ENCODE assay signal across 10 mouse cellular contexts in the genomic region with DNA sequence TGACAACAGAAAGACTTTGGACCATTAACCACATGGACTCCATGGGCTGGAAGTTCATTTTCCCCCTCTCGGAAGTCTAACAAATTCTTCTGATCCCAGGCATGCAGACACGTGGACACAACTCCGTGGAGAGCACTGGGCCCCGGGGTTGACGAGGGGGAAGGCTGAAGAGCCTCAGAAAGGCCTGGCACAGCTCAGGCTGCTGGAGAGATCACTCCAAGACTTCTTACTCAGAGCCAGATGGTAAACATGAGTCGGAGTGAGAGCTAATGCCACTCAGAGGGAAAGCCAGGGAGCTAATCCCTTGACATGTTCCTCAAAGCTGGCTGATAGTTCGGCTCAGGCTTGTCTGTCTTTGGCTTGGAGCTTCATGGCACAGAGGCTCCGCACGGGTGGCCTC. TPM values are rescaled to one million over a fixed set of nuclear protein-coding genes. Genes with fewer than 3 reads are reported as not detected.
A peak's percentile ranks its signal among the peaks of the same experiment; 100 is the strongest.
DNase-seq lines count a peak whose midpoint lies in the region; ATAC-seq lines count a peak whose summit lies in the region.
"Had no signal": no experiment of that assay in that cellular context is flagged by ENCODE, and none has a peak within 500 bp of the region (broad histone marks: within the 10 kb centered on the region; RNA-seq: fewer than 3 reads in every experiment).

No protein-coding gene starts in this region.

- no peak overlapping the region for H3K9ac ChIP-seq in limb, embryonic 15.5 days
- H3K9ac ChIP-seq: heart, embryonic 12.5 days; limb, embryonic 12.5 days had no signal

- peak; percentile 16 for DNase-seq in kidney, adult 9 months
- DNase-seq in kidney, adult 11 months, result no peak
- DNase-seq in cerebellum, postnatal 14 days, result peak; percentile 26 to 33
- DNase-seq in retina, postnatal 1 day, result peak; percentile 79
- DNase-seq in embryo, embryonic 9.5 days (ENCODE audit: extremely low spot score), result no peak
- DNase-seq in spleen, postnatal 14 days (ENCODE audit: low spot score in 2 of 2), result no peak
- no peak for DNase-seq in kidney, postnatal 14 days

- ATAC-seq in limb, embryonic 15.5 days (ENCODE audit: insufficient number of reproducible peaks, low FRiP score, low TSS enrichment, low read depth), result 0 out of 2 replicates have a peak, but pooled peaks have one; percentile 42

- H3K27me3 ChIP-seq in limb, embryonic 15.5 days, result peaks cover 14% of the 10 kb centered on the region

- 31% methylated on average over 9 of the region's 9 CpGs for WGBS in limb, embryonic 15.5 days

- peaks cover 5% of the 10 kb centered on the region; the same call in 1 of the 2 replicates for H3K36me3 ChIP-seq in limb, embryonic 15.5 days

- peaks cover 21% of the 10 kb centered on the region for H3K4me1 ChIP-seq in limb, embryonic 15.5 days

- H3K4me3 ChIP-seq in limb, embryonic 15.5 days, result no peak overlapping the region
- H3K4me3 ChIP-seq: heart, embryonic 12.5 days; limb, embryonic 12.5 days had no signal

- H3K9me3 ChIP-seq in limb, embryonic 15.5 days, result no peaks in the 10 kb centered on the region
- H3K9me3 ChIP-seq: limb, embryonic 12.5 days had no signal

- peak overlapping the region; percentile 20; the same call in 1 of the 2 replicates for H3K4me2 ChIP-seq in limb, embryonic 15.5 days
- H3K4me2 ChIP-seq: limb, embryonic 12.5 days had no signal

- peak overlapping the region; percentile 54 for H3K27ac ChIP-seq in limb, embryonic 15.5 days
- H3K27ac ChIP-seq: limb, embryonic 12.5 days had no signal

RNA-seq across cellular contexts. Expression of a gene that starts 14.0 kb away (rescaled TPM):
- not detected in 2 replicates for polyA plus RNA-seq in limb, embryonic 15.5 days (2015; fragmentation: Nextera tagmentation; extraction: Ambion mirVana)
- polyA plus RNA-seq: heart, embryonic 12.5 days; limb, embryonic 12.5 days had no signal

RNA-seq across cellular contexts. Expression of a gene that starts 24.7 kb away (rescaled TPM):
- 0.12 TPM in 1 of 2 replicates, not detected in the other for polyA plus RNA-seq in limb, embryonic 15.5 days (2015; fragmentation: Nextera tagmentation; extraction: Ambion mirVana)
- polyA plus RNA-seq: limb, embryonic 12.5 days had no signal

RNA-seq across cellular contexts. Expression of a gene that starts 36.2 kb away (rescaled TPM):
- 105 and 106 TPM in 2 replicates for polyA plus RNA-seq in limb, embryonic 15.5 days (2015; fragmentation: Nextera tagmentation; extraction: Ambion mirVana)

RNA-seq across cellular contexts. Expression of a gene that starts 36.4 kb away (rescaled TPM):
- polyA plus RNA-seq in limb, embryonic 15.5 days (2015; fragmentation: Nextera tagmentation; extraction: Ambion mirVana), result not detected in 2 replicates
- polyA plus RNA-seq: heart, embryonic 12.5 days; limb, embryonic 12.5 days had no signal

RNA-seq across cellular contexts. Expression of a gene that starts 54.9 kb away (rescaled TPM):
- 1.2 and 2.2 TPM in 2 replicates for polyA plus RNA-seq in limb, embryonic 15.5 days (2015; fragmentation: Nextera tagmentation; extraction: Ambion mirVana)

Comparison
In these comparisons a context has a peak if more than half of its experiments do, and no peak if none do; other contexts are left out.
1. DNase-seq: peak in kidney, adult 9 months (single experiment), cerebellum, postnatal 14 days (2 of 2) and retina, postnatal 1 day (single experiment); none in kidney, adult 11 months (single experiment), embryo, embryonic 9.5 days (single experiment), spleen, postnatal 14 days (0 of 2) and kidney, postnatal 14 days (single experiment).